Mouse (Mus musculus) embryo, embryonic 11 days (tissue): ENCODE data around the gene Cd300a.
A peak's percentile ranks its signal among the peaks of the same experiment; 100 is the strongest.
"Not testable (repeated sequence)": the region's sequence is repeated elsewhere in the genome, so short reads cannot be mapped to it uniquely, and the experiment has no call there.

Experiments
- DNase-seq: peaks from one replicate; pipeline ENCODE4 v3.0.0-alpha.2; 2015

Cd300a gene

GRCm38 (mm10) chr11:114909538-114909937, 19.7 kb downstream of the Cd300a start:
- DNase-seq: not testable (repeated sequence)

GRCm38 (mm10) chr11:114912847-114913246, 23.0 kb downstream of the Cd300a start:
- DNase-seq: peak; percentile 86

- no peak for DNase-seq
These were observed 25.1 kb downstream of the Cd300a start for GRCm38 (mm10) chr11:114914978-114915377.

- no peak for DNase-seq
These were observed 27.3 kb downstream of the Cd300a start for GRCm38 (mm10) chr11:114917120-114917519.

GRCm38 (mm10) chr11:114922439-114922838, 32.6 kb downstream of the Cd300a start:
- DNase-seq: no peak

GRCm38 (mm10) chr11:114923961-114924360, 34.1 kb downstream of the Cd300a start:
- peak; percentile 24 for DNase-seq

- DNase-seq: no peak
These were observed 39.7 kb downstream of the Cd300a start for GRCm38 (mm10) chr11:114929581-114929980.

- DNase-seq: no peak
These were observed 41.2 kb downstream of the Cd300a start for GRCm38 (mm10) chr11:114931041-114931440.

GRCm38 (mm10) chr11:114933591-114933990, 43.8 kb downstream of the Cd300a start:
- DNase-seq: no peak

GRCm38 (mm10) chr11:114934144-114934543, 44.3 kb downstream of the Cd300a start, which contains the start of gene Cd300lb:
Gene Cd300lb (minus strand): TSS chr11:114934386.
- DNase-seq: no peak
